Mouse (Mus musculus): ENCODE measurements around the gene Mrpl48.
"Not testable (repeated sequence)": the region's sequence is repeated elsewhere in the genome, so short reads cannot be mapped to it uniquely, and the experiment has no call there.

The Mrpl48 gene

GRCm38 (mm10) chr7:100590504-100590844 is 17.6 kb downstream of the Mrpl48 start:
- DNase-seq (ENCODE audit: low read depth in 1 of 2, low spot score in 2 of 2), result no peak

- DNase-seq (ENCODE audit: low read depth in 1 of 2, low spot score in 2 of 2), result no peak
Observed at GRCm38 (mm10) chr7:100589816-100590215, 18.3 kb downstream of the Mrpl48 start.

DNA sequence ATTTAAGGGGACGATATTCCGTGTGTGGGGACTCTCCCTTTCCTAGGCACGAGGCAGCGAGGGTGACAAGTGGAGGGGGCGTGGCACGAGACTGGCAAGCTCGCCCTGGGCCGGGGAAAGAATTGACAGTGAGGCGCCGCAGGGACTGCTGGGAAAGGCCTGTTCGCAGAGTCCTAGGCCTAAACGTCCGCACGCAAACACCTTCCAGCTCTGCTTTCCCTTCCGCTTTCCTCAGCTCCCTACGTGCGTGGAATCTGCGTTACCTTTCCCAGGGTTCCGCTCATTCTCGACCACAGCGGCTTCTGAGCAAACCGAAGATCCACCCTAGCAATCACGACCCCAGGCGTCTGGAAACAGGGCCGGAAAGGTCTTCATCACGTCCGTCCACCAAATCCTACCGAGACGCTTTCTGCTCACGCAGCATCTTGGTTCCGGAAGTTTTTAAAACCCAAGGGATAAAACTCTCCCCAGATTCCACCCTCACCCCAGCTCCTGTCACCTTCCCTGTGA is 25.3 kb downstream of the Mrpl48 start:
- DNase-seq (ENCODE audit: low read depth in 1 of 2, low spot score in 2 of 2), result peak; percentile 66 to 81

GRCm38 (mm10) chr7:100582235-100582634 is 25.9 kb downstream of the Mrpl48 start:
- DNase-seq (ENCODE audit: low read depth in 1 of 2, low spot score in 2 of 2), result no peak

GRCm38 (mm10) chr7:100578794-100579193 is 29.3 kb downstream of the Mrpl48 start:
- DNase-seq (ENCODE audit: low read depth in 1 of 2, low spot score in 2 of 2), result no peak

- DNase-seq (ENCODE audit: low read depth in 1 of 2, low spot score in 2 of 2), result no peak
Observed at GRCm38 (mm10) chr7:100572704-100573103, 35.4 kb downstream of the Mrpl48 start.

DNA sequence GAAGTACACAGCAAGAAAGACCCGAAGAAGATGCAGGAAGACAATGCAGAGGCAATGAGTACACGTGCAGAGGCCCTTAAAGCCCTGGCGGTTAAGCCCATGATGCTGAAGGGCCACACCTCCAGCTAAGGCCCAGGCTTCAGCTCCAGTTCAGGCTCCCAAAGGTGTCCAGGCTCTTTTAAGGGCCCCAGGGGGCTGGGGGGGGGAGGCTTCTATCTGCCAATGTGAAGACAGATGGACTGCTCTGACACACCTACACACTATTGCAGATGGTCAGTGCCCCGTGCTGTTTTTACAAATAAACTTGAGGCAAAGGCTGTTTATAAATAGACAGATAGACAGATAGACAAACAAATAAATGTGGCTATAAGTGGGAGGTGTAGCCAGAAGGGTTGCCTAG is 36.0 kb downstream of the Mrpl48 start:
- no peak for DNase-seq (ENCODE audit: low read depth in 1 of 2, low spot score in 2 of 2)

GRCm38 (mm10) chr7:100570930-100571715 is 37.0 kb downstream of the Mrpl48 start:
- no peak for DNase-seq (ENCODE audit: low read depth in 1 of 2, low spot score in 2 of 2)

DNA sequence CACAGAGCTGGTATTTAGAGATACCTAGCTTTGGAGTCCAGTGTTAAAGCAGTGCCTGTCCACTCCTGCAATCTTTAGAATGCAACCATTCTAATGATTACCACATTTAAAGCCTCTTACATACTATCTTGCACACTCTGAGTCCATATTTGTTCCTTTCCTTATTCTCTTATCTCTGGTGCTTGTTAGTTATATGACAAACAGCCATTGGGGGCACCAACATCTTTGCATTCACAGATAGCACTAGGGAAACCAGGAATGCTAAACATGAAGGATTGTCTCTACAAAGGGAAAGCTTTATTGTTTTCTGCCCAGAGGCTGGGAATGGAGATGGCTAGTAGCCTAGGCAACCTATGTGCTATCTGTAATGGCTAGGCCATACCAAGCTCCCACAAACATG is 38.2 kb downstream of the Mrpl48 start:
- DNase-seq (ENCODE audit: low read depth in 1 of 2, low spot score in 2 of 2), result no peak

GRCm38 (mm10) chr7:100567238-100567637 is 40.9 kb downstream of the Mrpl48 start:
- not testable (repeated sequence) for DNase-seq (ENCODE audit: low read depth in 1 of 2, low spot score in 2 of 2)

GRCm38 (mm10) chr7:100561861-100562587 is 46.1 kb downstream of the Mrpl48 start:
- DNase-seq (ENCODE audit: low read depth in 1 of 2, low spot score in 2 of 2), result no peak

DNA sequence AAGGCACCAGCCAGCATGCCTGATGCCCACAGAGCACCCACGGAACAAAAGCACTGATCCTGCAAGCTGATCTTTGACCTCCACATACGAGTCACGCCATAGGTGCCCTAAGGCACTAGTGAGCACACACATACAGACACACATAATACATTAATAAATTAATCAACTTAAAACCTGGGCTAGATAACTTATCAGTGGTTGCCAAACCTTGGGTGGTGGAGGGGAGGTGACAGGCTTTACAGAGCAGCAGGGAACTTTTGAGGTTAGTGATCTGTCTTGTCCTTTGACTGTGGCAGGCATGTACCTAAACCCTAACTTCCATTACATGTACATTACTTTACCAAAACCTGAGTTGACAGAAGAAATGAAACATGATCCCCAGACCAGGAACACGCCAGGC is 48.8 kb downstream of the Mrpl48 start:
- DNase-seq (ENCODE audit: low read depth in 1 of 2, low spot score in 2 of 2), result no peak

DNA sequence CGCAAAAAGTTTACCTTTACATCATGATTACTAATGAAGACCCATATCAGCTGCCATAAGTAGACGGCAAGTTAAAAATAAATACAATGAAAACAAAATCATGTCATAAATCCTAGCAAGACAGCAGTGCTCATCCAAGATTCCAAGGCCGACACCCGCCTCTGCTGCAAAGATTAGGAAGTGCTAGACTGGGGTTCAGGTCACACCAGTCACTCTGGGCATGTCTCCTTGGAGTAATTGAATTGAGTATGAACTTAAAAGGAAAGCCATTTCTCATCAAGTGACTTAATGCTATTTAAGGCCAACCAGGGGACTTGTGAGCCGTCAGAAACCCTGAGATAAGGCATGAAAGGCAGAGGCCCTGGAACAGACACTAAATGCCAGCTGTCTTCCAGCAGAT is 50.9 kb downstream of the Mrpl48 start:
- no peak for DNase-seq (ENCODE audit: low read depth in 1 of 2, low spot score in 2 of 2)

DNA sequence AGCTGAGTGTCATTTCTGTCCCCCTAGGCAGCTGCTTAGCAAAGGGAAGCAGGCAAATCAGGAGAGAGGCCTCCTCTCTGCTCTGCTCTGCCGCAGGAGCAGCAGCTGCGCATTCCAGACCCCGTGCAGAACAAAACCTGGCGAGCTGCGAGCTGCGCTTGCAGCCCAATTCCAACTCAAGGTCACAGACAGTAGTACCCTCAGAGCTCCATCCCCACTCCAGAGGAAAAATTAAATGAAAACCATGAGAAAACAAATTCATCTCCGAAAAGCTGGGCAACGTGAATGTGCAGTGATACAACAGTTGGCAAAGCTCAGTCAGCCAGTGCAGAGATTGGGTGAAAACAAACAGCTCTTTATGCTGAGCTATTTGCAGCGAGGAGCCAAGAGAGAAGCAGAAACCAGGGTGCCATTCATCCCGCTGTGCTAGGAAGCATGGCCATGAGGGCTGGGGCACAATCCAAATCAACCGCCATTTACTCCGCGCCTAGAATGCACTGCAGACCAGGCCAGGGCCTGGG is 52.6 kb downstream of the Mrpl48 start:
- no peak for DNase-seq (ENCODE audit: low read depth in 1 of 2, low spot score in 2 of 2)

DNA sequence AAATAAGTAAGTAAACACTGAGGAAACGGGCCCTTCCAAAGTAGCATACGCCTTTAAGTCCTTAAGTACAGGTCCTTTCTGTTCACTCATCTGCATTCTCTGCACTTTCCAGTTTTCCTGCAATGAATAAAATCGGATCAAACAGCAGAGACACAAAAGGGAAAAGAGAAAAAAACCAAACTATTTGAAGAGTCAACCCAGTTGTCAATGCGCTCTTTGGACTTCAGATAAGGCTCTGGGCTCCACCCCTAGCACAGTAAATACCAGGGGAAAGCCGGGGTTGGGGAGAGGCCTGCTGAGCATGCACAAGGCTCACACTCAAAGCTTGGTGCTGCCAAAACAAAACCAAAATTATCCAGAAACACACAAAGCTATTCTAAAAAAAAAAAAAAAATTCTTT is 53.2 kb downstream of the Mrpl48 start:
- DNase-seq (ENCODE audit: low read depth in 1 of 2, low spot score in 2 of 2), result no peak

DNA sequence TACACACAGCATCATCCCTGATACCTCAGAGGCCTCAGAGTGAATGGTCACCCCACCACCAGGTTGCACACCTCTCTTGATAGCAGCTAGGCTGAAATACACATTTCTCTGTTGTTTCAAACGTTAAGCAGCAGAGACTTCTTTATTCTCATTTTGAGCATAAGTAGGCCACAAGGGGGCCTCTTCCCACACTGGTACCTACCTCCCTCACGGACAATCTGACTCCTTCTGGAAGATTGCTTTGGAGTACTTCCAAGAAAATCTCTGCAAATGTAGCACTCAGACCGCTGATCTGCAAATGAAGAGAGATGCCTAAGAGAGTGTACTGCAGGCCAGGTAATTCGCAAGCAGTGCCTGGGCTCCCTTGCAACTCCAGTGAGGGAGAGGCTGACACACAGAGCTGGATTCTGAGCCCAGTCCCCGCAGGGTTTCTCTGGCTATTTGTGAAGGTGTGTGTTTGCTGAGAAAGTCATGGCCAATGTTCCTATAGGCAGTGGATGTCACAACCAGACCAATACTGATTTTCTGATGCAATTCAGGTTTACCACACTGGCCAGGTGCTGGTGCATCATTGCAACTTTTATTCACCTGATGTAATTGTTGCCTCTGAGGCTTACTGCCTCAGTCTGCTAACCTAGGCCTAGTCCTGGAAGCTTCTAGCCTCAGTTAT is 57.6 kb downstream of the Mrpl48 start:
- no peak for DNase-seq (ENCODE audit: low read depth in 1 of 2, low spot score in 2 of 2)

DNA sequence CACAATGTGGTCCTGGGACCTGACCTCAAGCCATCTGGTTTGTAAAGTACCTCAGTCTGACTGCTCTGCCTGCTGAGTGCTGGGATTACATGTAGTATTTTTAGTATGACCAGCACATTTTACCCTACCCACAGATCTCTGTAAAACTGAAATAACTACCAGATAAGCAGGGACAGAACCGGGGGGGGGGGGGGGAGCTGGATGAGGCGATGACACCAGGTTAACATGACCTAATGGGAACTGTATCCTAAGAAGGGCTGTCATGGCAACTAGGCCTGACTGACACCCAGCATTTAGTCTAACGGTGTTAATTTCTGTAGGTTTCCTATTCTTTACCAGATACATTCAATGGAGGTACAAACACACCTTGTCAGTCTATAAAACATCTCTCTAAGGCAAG is 58.3 kb downstream of the Mrpl48 start:
- DNase-seq (ENCODE audit: low read depth in 1 of 2, low spot score in 2 of 2), result no peak

DNA sequence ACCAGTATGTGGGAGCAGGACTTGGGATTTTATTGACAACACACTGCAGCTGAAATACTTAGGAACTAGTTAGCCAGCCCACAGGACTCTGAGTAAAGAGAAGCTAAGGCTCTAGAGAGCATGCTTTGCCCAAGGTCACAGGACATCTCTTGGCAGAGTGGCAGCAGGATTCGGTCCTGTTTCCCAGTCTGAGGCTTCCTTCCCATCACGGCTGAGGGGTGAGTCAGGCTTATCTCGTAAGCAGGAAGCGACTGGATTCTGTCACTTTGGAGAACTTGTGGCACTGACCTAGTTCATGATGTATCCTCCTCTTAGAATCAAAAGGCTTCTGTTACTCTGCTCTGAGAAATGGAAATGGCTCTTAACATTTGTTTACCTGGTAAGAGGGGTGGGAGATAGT is 60.5 kb downstream of the Mrpl48 start:
- no peak for DNase-seq (ENCODE audit: low read depth in 1 of 2, low spot score in 2 of 2)

DNA sequence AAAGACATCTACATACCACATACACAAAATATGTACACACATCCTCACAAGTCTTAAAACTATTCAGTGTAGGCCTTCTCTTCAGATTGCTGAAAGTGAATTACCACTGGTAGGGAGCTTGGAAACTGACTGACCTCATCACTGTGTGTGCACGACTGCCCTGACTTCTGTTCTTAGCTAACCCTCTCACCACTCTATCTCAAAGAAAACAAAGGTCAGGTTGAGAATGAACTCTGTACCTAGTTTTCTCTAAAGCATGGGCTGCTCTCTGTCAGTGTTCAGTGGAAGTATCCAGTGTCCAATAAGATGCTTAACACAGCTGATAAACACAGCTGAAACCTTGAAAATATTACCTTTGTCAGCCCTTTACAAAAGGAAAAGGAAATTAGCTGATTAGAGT is 63.7 kb downstream of the Mrpl48 start:
- no peak for DNase-seq (ENCODE audit: low read depth in 1 of 2, low spot score in 2 of 2)

- peak; percentile 20 to 26 for DNase-seq (ENCODE audit: low read depth in 1 of 2, low spot score in 2 of 2)
Observed at GRCm38 (mm10) chr7:100539516-100539915, 68.6 kb downstream of the Mrpl48 start.

DNA sequence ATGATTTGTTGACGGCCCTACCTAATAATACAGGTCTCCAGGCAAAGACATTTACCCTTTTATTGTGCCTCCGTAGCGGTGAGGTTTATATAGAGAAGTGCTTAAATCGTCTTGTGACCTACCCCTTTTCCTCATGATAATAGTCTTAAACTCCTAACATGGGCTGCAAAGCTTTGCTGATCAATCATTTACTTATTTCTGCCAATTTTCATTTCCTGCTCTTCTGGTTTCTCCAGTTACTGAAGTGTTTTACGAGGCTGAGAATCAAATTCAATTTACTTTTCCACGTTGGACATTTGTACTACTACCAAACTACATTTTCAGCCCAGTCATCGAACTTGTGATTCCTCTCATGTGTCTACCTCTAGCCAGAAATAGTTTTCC is 70.6 kb downstream of the Mrpl48 start:
- DNase-seq (ENCODE audit: low read depth in 1 of 2, low spot score in 2 of 2), result no peak
